Mouse (Mus musculus) thymus, postnatal 36 days (tissue): ENCODE results near the gene Snph.

Source experiments
- DNase-seq, 2 experiments: peaks; one replicate each; pipeline ENCODE4 v3.0.0; 2022; ENCODE audit warnings: mixed read lengths in 2 of 2

Gene Snph

DNA sequence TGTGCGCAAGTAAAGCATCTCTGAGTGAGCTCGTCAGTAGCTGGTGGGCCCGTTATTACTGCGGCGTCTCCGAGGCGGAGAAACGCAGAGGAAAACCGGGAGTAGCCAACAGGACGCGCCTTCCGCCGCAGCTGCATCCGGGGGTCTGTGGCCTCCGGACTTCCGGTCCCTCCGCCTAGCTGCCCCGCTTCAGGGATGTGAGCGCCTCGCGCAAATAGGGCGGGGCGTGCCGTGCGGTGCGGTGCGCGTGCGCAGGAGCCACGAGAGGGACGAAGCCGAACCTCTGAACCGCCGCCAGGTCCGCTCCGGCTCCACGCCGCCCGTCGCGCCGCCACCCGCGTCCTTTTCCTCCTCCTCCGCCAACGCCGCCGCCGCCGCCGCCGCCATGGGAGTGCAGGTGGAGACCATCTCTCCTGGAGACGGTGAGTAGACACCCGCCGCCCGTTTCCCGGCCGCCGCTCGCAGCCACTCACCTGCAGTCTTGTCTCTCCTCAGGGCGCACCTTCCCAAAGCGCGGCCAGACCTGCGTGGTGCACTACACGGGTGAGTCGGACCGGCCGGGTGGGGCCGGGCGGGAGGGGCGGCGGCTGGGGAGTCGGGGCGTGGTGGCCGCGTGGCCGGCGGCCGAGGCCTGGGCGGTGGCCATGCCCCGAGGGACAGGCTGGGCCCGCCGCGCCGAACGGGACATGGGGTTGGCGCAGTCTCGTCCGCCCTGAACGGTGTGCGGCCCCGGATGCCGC lies 89.9 kb downstream of the Snph start, which contains the start of gene Fkbp1a:
Fkbp1a (plus strand) TSS at position 161 of the 740 bp plus-strand sequence.
- DNase-seq, result peak; percentile 93 to 94
